Mouse (Mus musculus): ENCODE results near the gene Bik.

GRCm38 (mm10) chr15:83584741-83585220, 58.1 kb downstream of the Bik start:
- TF ChIP-seq CTCF (IDR thresholded peaks at IDR 0.05; ENCODE audit: control insufficient read depth, insufficient read depth, insufficient read length) (no peak), MYOD1 (IDR thresholded peaks at IDR 0.05; ENCODE audit: control insufficient read depth, insufficient read length, low read depth) (no peak), USF1 (IDR thresholded peaks at IDR 0.05; ENCODE audit: low read depth) (no peak), CEBPB (IDR thresholded peaks at IDR 0.05; ENCODE audit: low read depth) (no peak)

All from C2C12 (cell line).